ENCODE assay signal across 7 mouse cellular contexts in the genomic region with DNA sequence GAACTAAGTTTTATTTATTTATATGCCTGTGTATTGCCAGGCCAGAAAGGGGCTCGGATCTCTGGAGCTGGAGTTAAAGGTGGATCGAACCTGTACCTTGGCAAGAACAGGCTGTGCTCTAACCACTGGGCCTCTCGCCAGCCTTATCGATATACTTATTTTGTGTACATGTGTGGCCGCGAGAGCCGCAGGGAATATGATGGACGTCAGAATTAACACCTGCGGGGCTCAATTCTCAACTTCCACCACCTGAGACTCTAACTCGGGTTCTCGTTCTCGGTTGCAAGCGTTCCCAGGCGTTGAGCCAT. TPM values are rescaled to one million over a fixed set of nuclear protein-coding genes. Genes with fewer than 3 reads are reported as not detected.
DNase-seq lines count a peak whose midpoint lies in the region; ATAC-seq and TF ChIP-seq lines count a peak whose summit lies in the region.

No protein-coding gene starts in this region.

- peak overlapping the region; percentile 81 for H3K27ac ChIP-seq in lung, postnatal 0 days (ENCODE audit: low read length)
- H3K27ac ChIP-seq in forebrain, embryonic 10.5 days: peak overlapping the region; percentile 82
- H3K27ac ChIP-seq in limb, embryonic 10.5 days: peak overlapping the region; percentile 59
- peak overlapping the region; percentile 92 for H3K27ac ChIP-seq in olfactory bulb, adult 2 months (ENCODE audit: insufficient read depth, low read depth, low read length)

- TF ChIP-seq POLR2A in olfactory bulb, adult 2 months (IDR thresholded peaks at IDR 0.05; ENCODE audit: insufficient read depth, low read depth, low read length): no peak

- no peak for TF ChIP-seq EP300 in lung, postnatal 0 days (IDR thresholded peaks at IDR 0.05)

- ATAC-seq in lung, postnatal 0 days: no peak

- H3K9ac ChIP-seq in lung, postnatal 0 days (replicated peaks; ENCODE audit: low read depth): no peak overlapping the region

- H3K4me2 ChIP-seq in lung, postnatal 0 days (replicated peaks; ENCODE audit: low read depth, low read length): peak overlapping the region; percentile 62

- DNase-seq in lung, postnatal 0 days (ENCODE audit: low spot score): no peak
- no peak for DNase-seq in lung, postnatal 4 days
- DNase-seq in forebrain, embryonic 10.5 days (ENCODE audit: extremely low spot score, low spot score): no peak
- no peak for DNase-seq in limb, embryonic 10.5 days (ENCODE audit: low spot score)
- DNase-seq in layer of hippocampus, postnatal 14 days (ENCODE audit: low spot score in 2 of 2): no peak
- DNase-seq in B cell, adult 2 months: no peak

- H3K9me3 ChIP-seq in lung, postnatal 0 days (ENCODE audit: low read length): no peaks in the 10 kb centered on the region
- H3K9me3 ChIP-seq in forebrain, embryonic 10.5 days: no peaks in the 10 kb centered on the region; the same call in 1 of the 2 replicates
- H3K9me3 ChIP-seq in limb, embryonic 10.5 days (replicated peaks): no peaks in the 10 kb centered on the region

- H3K36me3 ChIP-seq in lung, postnatal 0 days (ENCODE audit: insufficient read depth, low read length): no peaks in the 10 kb centered on the region
- H3K36me3 ChIP-seq in forebrain, embryonic 10.5 days (replicated peaks): peaks cover 12% of the 10 kb centered on the region
- H3K36me3 ChIP-seq in limb, embryonic 10.5 days: 0 out of 2 replicates have a peak, but pooled peaks cover 3% of the 10 kb centered on the region

- no peaks in the 10 kb centered on the region for H3K27me3 ChIP-seq in lung, postnatal 0 days (replicated peaks; ENCODE audit: insufficient read depth, low read length)
- peaks cover 30% of the 10 kb centered on the region for H3K27me3 ChIP-seq in forebrain, embryonic 10.5 days (ENCODE audit: poor library complexity, severe bottlenecking)
- no peaks in the 10 kb centered on the region for H3K27me3 ChIP-seq in limb, embryonic 10.5 days (ENCODE audit: low read depth, poor library complexity, severe bottlenecking)

- peak overlapping the region; percentile 38 for H3K4me3 ChIP-seq in lung, postnatal 0 days (ENCODE audit: low read depth, low read length)
- peak overlapping the region; percentile 67 for H3K4me3 ChIP-seq in forebrain, embryonic 10.5 days
- H3K4me3 ChIP-seq in limb, embryonic 10.5 days: peak overlapping the region; percentile 65
- H3K4me3 ChIP-seq in olfactory bulb, adult 2 months (ENCODE audit: insufficient read depth, low read depth, low read length): peak overlapping the region; percentile 51

- peaks cover 9% of the 10 kb centered on the region; the same call in 1 of the 2 replicates for H3K4me1 ChIP-seq in lung, postnatal 0 days (ENCODE audit: insufficient read depth, low read depth, low read length)
- H3K4me1 ChIP-seq in forebrain, embryonic 10.5 days: peaks cover 48% of the 10 kb centered on the region
- peaks cover 47% of the 10 kb centered on the region for H3K4me1 ChIP-seq in limb, embryonic 10.5 days
- peaks cover 15% of the 10 kb centered on the region for H3K4me1 ChIP-seq in olfactory bulb, adult 2 months (ENCODE audit: control insufficient read depth, insufficient read depth, low read length)

- no peak for TF ChIP-seq CTCF in lung, postnatal 0 days (IDR thresholded peaks at IDR 0.05)
- TF ChIP-seq CTCF in olfactory bulb, adult 2 months (IDR thresholded peaks at IDR 0.05; ENCODE audit: insufficient read depth, low read depth, low read length): no peak

- 1% methylated on average over 14 of the region's 14 CpGs for WGBS in lung, postnatal 0 days
- 4% methylated on average over 14 of the region's 14 CpGs for WGBS in forebrain, embryonic 10.5 days
- 5% methylated on average over 14 of the region's 14 CpGs for WGBS in limb, embryonic 10.5 days
- 2% methylated on average over 14 of the region's 14 CpGs for WGBS in olfactory bulb, adult 2 months

RNA-seq across cellular contexts. Expression of a gene that starts 0.5 kb away (rescaled TPM):
- 0.07 and 0.29 TPM in 2 replicates for polyA plus RNA-seq in lung, postnatal 0 days (2015; fragmentation: Nextera tagmentation; extraction: Ambion mirVana)
- 1.6 and 2.1 TPM in 2 replicates for polyA plus RNA-seq in forebrain, embryonic 10.5 days (2016; fragmentation: Nextera tagmentation; extraction: Ambion mirVana)
- polyA plus RNA-seq in limb, embryonic 10.5 days (2016; fragmentation: Nextera tagmentation; extraction: Ambion mirVana): 1.4 TPM in 2 replicates
- not detected in 2 replicates for polyA plus RNA-seq in olfactory bulb, adult 2 months (2012; ENCODE audit: insufficient read depth, insufficient read length, low replicate concordance, missing spikeins)
- total RNA-seq in layer of hippocampus, postnatal 14 days (2021): 1 to 10 TPM; 2.6 to 2.8 TPM

RNA-seq across cellular contexts. Expression of a gene that starts 4.7 kb away (rescaled TPM):
- 12.8 and 18.5 TPM in 2 replicates for polyA plus RNA-seq in lung, postnatal 0 days (2015; fragmentation: Nextera tagmentation; extraction: Ambion mirVana)
- polyA plus RNA-seq in forebrain, embryonic 10.5 days (2016; fragmentation: Nextera tagmentation; extraction: Ambion mirVana): 2.8 and 3.1 TPM in 2 replicates
- 12.6 and 15.5 TPM in 2 replicates for polyA plus RNA-seq in limb, embryonic 10.5 days (2016; fragmentation: Nextera tagmentation; extraction: Ambion mirVana)
- polyA plus RNA-seq in olfactory bulb, adult 2 months (2012; ENCODE audit: insufficient read depth, insufficient read length, low replicate concordance, missing spikeins): not detected in 2 replicates
- 1 to 10 TPM; 2.0 to 3.5 TPM for total RNA-seq in layer of hippocampus, postnatal 14 days (2021)

RNA-seq across cellular contexts. Expression of a gene that starts 22.0 kb away (rescaled TPM):
- polyA plus RNA-seq in lung, postnatal 0 days (2015; fragmentation: Nextera tagmentation; extraction: Ambion mirVana): 24.1 and 24.2 TPM in 2 replicates
- 52.5 and 55.1 TPM in 2 replicates for polyA plus RNA-seq in forebrain, embryonic 10.5 days (2016; fragmentation: Nextera tagmentation; extraction: Ambion mirVana)
- polyA plus RNA-seq in limb, embryonic 10.5 days (2016; fragmentation: Nextera tagmentation; extraction: Ambion mirVana): 53.3 and 58.5 TPM in 2 replicates
- polyA plus RNA-seq in olfactory bulb, adult 2 months (2012; ENCODE audit: insufficient read depth, insufficient read length, low replicate concordance, missing spikeins): not detected in 2 replicates
- total RNA-seq in layer of hippocampus, postnatal 14 days (2021): 10 to 100 TPM; 27.8 to 30.3 TPM

RNA-seq across cellular contexts. Expression of a gene that starts 22.7 kb away (rescaled TPM):
- polyA plus RNA-seq in lung, postnatal 0 days (2015; fragmentation: Nextera tagmentation; extraction: Ambion mirVana): 4.4 and 5.3 TPM in 2 replicates
- 4.8 and 5.8 TPM in 2 replicates for polyA plus RNA-seq in forebrain, embryonic 10.5 days (2016; fragmentation: Nextera tagmentation; extraction: Ambion mirVana)
- polyA plus RNA-seq in limb, embryonic 10.5 days (2016; fragmentation: Nextera tagmentation; extraction: Ambion mirVana): 8.0 and 8.6 TPM in 2 replicates
- polyA plus RNA-seq in olfactory bulb, adult 2 months (2012; ENCODE audit: insufficient read depth, insufficient read length, low replicate concordance, missing spikeins): not detected in 2 replicates
- total RNA-seq in layer of hippocampus, postnatal 14 days (2021): 10 to 100 TPM; 32.5 to 36.3 TPM

RNA-seq across cellular contexts. Expression of a gene that starts 31.3 kb away (rescaled TPM):
- polyA plus RNA-seq in lung, postnatal 0 days (2015; fragmentation: Nextera tagmentation; extraction: Ambion mirVana): 29.9 and 37.0 TPM in 2 replicates
- polyA plus RNA-seq in forebrain, embryonic 10.5 days (2016; fragmentation: Nextera tagmentation; extraction: Ambion mirVana): 4.1 and 4.3 TPM in 2 replicates
- 17.1 and 28.2 TPM in 2 replicates for polyA plus RNA-seq in limb, embryonic 10.5 days (2016; fragmentation: Nextera tagmentation; extraction: Ambion mirVana)
- polyA plus RNA-seq in olfactory bulb, adult 2 months (2012; ENCODE audit: insufficient read depth, insufficient read length, low replicate concordance, missing spikeins): not detected in 2 replicates
- 10 to 100 TPM; 23.3 to 25.9 TPM for total RNA-seq in layer of hippocampus, postnatal 14 days (2021)

Comparison
In these comparisons a context has a peak if more than half of its experiments do, and no peak if none do; other contexts are left out.
1. RNA of a gene that starts 22.0 kb away (polyA plus RNA-seq): 53.3 to 58.5 TPM in limb, embryonic 10.5 days, 52.5 to 55.1 TPM in forebrain, embryonic 10.5 days and 24.1 to 24.2 TPM in lung, postnatal 0 days; not detected in olfactory bulb, adult 2 months; every median in the first group is over 10 times any median in the second.
2. Peak in every context shown above with its lines, with median percentiles within 50 percentile points of each other: H3K27ac ChIP-seq and H3K4me3 ChIP-seq.